Mouse (Mus musculus) left cerebral cortex, postnatal 4 days (tissue): Measurements from ENCODE around the gene Clasp1. TPM values are rescaled to one million over a fixed set of nuclear protein-coding genes. Genes with fewer than 3 reads are reported as not detected.
A peak's percentile ranks its signal among the peaks of the same experiment; 100 is the strongest.

Source experiments
- DNase-seq: peaks from one replicate; pipeline ENCODE4 v3.0.0-alpha.2; 2022
- intact Hi-C: fragments of 180-260 bp; cut with DNase I; formaldehyde crosslinking; loops from one replicate; pipeline ENCODE4 v1.15.1; 2025
- total RNA-seq, 2 experiments: library from RNA; stranded (reverse); gene quantifications; 2 replicates each; pipeline ENCODE4 v1.2.3; 2021

The Clasp1 gene
- total RNA-seq, 2 experiments from 2014 or later: 219 to 233 TPM

DNA sequence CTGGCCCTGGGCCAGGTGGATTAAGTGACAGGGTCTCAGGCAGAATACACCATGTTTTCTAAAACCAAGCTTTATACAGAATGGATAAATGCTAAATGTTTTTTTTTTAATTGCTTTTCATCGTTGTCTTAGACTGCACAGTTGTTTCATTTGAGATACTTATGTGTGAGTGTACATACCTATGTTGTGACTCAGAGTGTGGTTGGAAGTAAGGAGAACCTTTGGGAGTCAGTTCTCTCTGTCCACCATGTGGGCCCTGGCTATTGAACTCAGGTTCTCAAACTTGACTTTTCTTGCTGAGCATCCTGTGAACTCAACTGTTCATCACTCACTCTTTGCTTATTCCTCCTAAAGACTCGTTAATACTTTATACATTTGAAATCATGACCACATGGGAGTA lies 58.3 kb downstream of the Clasp1 start:
- DNase-seq: no peak
- intact Hi-C loops: no loop called here

- intact Hi-C loops: no loop called here
- DNase-seq: no peak
Observed at GRCm38 (mm10) chr1:118448214-118448613, 59.4 kb downstream of the Clasp1 start.

DNA sequence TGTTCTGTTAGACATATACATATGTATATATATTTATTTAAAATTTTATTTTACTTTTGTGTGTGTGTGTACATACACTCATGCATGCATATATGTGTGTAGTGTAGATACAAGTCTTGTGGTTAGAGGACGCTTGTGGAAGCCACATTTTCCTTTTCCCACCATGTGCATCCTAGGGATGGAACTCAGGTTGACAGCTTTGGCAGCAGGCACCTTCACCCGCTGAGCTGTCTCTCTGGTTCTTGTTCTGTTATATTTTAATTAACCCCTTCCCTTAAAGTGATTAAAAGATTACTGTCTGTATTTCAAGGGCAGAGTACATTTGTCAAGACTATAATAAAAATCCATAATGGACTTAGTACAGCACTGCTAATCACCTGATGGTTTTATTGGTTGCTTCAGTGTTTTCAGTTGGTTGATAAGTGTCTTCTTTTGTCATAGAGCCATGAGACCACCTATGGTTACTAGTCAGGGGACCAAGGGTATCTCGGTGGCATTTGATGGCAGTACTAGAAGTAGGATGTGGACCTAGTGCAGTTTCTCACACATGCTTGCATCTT lies 62.1 kb downstream of the Clasp1 start:
- DNase-seq: peak; percentile 48
- intact Hi-C loops: no loop called here

DNA sequence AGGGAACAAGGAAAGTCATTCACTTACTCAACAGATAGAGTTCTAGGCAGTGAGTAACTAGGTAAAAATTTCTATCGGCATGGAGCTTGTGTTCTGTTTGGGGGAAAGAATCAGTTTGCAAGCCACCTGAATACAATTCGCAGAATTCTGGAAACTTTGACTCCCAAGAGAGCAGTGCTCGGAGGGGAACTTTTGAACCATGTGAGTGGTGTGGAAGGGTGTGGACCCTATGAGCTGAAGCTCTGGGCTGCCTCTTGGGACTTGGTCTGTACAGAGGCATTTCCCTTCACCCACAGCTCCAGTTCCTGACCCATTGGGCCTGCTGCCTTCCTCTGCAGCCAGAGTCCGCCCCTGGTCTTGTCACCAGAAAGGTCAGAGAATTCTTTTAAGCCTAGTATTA lies 64.7 kb downstream of the Clasp1 start:
- no peak for DNase-seq
- intact Hi-C loops: no loop called here

- no peak for DNase-seq
- intact Hi-C loops: loop anchor here (5.0 kb wide), 1 partner anchor 68 kb away; the partner anchor contains the start of gene Clasp1
Observed at GRCm38 (mm10) chr1:118454817-118455216, 66.0 kb downstream of the Clasp1 start.

- no peak for DNase-seq
- intact Hi-C loops: loop anchor here (5.0 kb wide), 1 partner anchor 70 kb away; the partner anchor contains the start of gene Clasp1
Observed at GRCm38 (mm10) chr1:118457256-118457882, 68.5 kb downstream of the Clasp1 start.

DNA sequence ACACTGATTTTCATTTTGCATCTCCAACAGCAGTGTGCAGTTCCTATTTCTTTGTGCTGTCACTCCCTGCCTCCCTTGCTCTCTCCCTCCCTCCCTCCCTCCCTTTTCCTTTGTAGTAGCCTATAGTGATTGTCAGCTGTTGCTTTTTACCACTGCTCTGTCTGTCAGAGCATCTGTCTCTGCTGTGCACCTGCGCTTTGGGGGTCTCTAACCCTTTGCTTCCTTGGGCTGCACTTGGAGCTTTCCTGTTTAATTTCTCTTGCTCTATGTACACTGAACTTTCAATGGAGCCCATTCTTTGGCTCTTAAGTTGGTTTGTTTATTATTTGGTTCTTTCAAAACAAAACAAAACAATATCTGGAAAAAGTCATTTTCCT lies 69.0 kb downstream of the Clasp1 start:
- intact Hi-C loops: loop anchor here (5.0 kb wide), 1 partner anchor 71 kb away; the partner anchor contains the start of gene Clasp1

DNA sequence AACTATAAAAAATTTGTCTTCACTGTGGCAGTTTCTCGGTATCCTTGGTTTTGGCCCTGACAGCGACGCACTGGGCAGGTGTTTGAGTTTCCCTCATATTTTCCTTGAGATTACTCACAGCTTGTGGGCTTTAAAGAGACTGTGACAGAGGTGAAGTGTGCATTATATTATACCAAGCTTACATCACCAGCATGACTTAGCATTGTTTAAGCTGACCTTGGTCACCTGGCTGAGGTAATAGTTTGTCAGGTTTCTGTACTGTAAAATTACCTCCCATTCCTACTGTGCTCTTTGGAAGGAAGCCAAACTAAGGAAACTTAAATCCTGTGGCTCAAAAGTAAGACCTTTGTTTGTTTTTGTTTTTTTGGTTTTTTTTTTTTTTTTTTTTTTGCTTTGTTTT lies 69.4 kb downstream of the Clasp1 start:
- no peak for DNase-seq
- intact Hi-C loops: loop anchor here (5.0 kb wide), 1 partner anchor 71 kb away; the partner anchor contains the start of gene Clasp1

More for the DNA sequence above, 69.0 kb downstream of the Clasp1 start:
- no peak for DNase-seq

DNA sequence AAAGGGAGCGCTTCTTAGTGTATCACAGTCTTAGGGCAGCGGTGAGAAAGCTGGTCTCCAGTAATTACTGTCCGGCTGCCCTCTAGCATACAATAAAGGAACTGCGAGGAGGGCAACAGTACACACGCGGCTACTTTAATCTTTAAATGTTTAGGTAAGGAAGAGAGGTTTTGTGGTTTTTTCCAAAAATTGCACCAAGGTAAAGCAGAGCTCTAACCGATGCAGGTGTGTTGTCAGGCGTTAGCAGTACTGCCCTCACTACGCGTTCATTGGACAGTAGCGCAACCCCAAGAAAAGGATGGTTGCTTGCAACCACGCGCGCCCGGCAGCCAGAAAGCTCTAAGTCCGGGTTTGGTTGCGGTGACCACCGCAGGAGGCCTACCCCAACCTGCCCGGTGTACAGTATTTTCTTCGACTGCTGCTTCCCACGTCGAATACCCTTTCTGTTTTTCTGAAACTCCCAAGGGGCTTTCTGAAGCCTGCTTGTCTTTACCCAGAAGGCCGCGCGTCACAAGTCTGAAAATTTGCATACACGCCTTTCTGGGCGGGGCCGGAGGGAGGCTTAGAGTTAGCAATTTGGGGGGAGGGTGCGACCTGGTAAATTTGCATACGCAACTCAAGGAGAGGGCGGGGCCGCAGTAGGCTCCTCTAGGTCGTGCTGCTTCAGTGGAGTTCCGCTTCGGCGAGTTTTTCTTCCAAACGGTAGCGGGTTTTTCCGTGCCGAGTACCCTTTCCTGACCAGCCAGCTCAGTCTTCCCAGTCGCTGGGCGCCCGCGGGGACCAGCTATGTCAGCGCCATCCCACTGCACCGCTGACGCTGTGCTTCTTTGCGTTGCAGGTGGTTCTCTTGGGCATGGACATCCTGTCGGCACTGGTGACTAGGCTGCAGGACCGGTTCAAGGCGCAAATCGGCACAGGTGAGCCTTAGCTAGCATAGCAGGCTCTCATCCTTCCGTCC lies 70.4 kb downstream of the Clasp1 start:
- peak; percentile 87 for DNase-seq
- intact Hi-C loops: loop anchor here (5.0 kb wide), 1 partner anchor 72 kb away; the partner anchor contains the start of gene Clasp1

- intact Hi-C loops: no loop called here
- DNase-seq: no peak
Observed at GRCm38 (mm10) chr1:118460716-118461115, 71.9 kb downstream of the Clasp1 start.

GRCm38 (mm10) chr1:118466041-118466440 lies 77.2 kb downstream of the Clasp1 start:
- DNase-seq: no peak
- intact Hi-C loops: no loop called here

GRCm38 (mm10) chr1:118472386-118472785 lies 83.5 kb downstream of the Clasp1 start:
- intact Hi-C loops: loop anchor here (10.0 kb wide), 1 partner anchor 138 kb away; no protein-coding TSS in a partner anchor
- DNase-seq: no peak

- DNase-seq: peak; percentile 33
- intact Hi-C loops: loop anchor here (10.0 kb wide), 1 partner anchor 142 kb away; no protein-coding TSS in a partner anchor
Observed at GRCm38 (mm10) chr1:118476919-118477318, 88.1 kb downstream of the Clasp1 start.

GRCm38 (mm10) chr1:118479246-118479645 lies 90.4 kb downstream of the Clasp1 start:
- intact Hi-C loops: loop anchor here (10.0 kb wide), 1 partner anchor 144 kb away; no protein-coding TSS in a partner anchor
- no peak for DNase-seq

GRCm38 (mm10) chr1:118480484-118481364 lies 91.9 kb downstream of the Clasp1 start:
- DNase-seq: no peak
- intact Hi-C loops: no loop called here

GRCm38 (mm10) chr1:118481365-118481702 lies 92.5 kb downstream of the Clasp1 start:
- intact Hi-C loops: no loop called here
- no peak for DNase-seq

- intact Hi-C loops: no loop called here
- DNase-seq: no peak
Observed at GRCm38 (mm10) chr1:118481703-118482102, 92.8 kb downstream of the Clasp1 start.

- no peak for DNase-seq
- intact Hi-C loops: no loop called here
Observed at GRCm38 (mm10) chr1:118482285-118483019, 93.6 kb downstream of the Clasp1 start.

DNA sequence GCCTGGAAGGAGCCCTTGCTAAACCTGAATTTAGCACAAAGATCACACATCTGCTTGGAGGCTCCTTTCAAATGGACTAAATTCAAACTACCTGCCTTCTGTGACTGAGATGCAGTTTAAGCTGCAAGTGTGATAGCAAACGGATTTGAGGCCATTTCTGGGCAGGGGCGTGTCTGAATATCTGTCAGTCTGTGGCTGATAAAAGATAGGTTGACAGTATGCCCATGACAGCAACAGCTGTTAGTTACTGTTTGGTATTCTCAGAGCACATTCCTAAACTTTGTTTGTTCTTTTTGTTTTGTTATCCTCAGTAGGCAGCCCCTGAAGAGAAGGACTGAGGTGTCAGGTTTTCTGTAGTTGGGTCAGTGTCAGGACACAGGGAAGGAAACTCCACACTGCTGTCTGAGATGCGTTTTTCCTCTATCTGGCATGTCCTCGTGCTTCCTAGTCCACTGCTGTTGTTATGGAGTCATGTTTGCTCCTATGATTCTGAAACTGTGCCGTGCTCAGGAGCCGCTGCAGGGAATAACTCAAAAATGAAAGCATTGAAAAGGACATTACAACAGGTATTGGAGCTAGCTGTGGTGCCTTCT lies 94.7 kb downstream of the Clasp1 start:
- no peak for DNase-seq
- intact Hi-C loops: no loop called here
